Mouse (Mus musculus) hindbrain, embryonic 16.5 days (tissue): ENCODE measurements around the gene Rxfp3. TPM values are rescaled to one million over a fixed set of nuclear protein-coding genes. Genes with fewer than 3 reads are reported as not detected.

Experiments
- ATAC-seq: fragments of 200-750 bp; cut with Nextera tagmentation; 2 replicates; pipeline ENCODE4 v1.8.0; 2017; ENCODE audit warnings: moderate TSS enrichment, moderate library complexity
- H3K27ac ChIP-seq: fragments of 300-500 bp; sonication (generic); 2 replicates; pipeline ENCODE4 v1.5.1; 2014; ENCODE audit warnings: low read depth, mild to moderate bottlenecking, control low read depth, low read length, moderate library complexity
- H3K27me3 ChIP-seq: fragments of 300-500 bp; sonication (generic); replicated peaks from 2 replicates; pipeline ENCODE4 v1.6.1; 2014; ENCODE audit warnings: low read length; ENCODE audit not compliant: control insufficient read depth, insufficient read depth
- H3K36me3 ChIP-seq: fragments of 300-500 bp; sonication (generic); 2 replicates; pipeline ENCODE4 v1.6.1; 2014; ENCODE audit warnings: mild to moderate bottlenecking, low read length, moderate library complexity, mixed read lengths; ENCODE audit not compliant: control insufficient read depth, insufficient read depth
- H3K4me1 ChIP-seq: fragments of 300-500 bp; sonication (generic); 2 replicates; pipeline ENCODE4 v1.6.1; 2014; ENCODE audit warnings: low read depth, low read length; ENCODE audit not compliant: control insufficient read depth, insufficient read depth
- H3K4me2 ChIP-seq: fragments of 300-500 bp; sonication (generic); 2 replicates; pipeline ENCODE4 v1.6.1; 2014; ENCODE audit warnings: mild to moderate bottlenecking, low read length, control low read depth, moderate library complexity
- H3K4me3 ChIP-seq: fragments of 300-500 bp; sonication (generic); 2 replicates; pipeline ENCODE4 v1.5.1; 2014; ENCODE audit warnings: mild to moderate bottlenecking, low read length, control low read depth, moderate library complexity
- H3K9ac ChIP-seq: fragments of 300-500 bp; sonication (generic); 2 replicates; pipeline ENCODE4 v1.6.1; 2014; ENCODE audit warnings: low read depth, mild to moderate bottlenecking, control low read depth, low read length, moderate library complexity
- H3K9me3 ChIP-seq: fragments of 300-500 bp; sonication (generic); 2 replicates; pipeline ENCODE4 v1.6.1; 2014; ENCODE audit warnings: mild to moderate bottlenecking, low read length, moderate library complexity; ENCODE audit not compliant: control insufficient read depth
- WGBS: fragments of 180-500 bp; shearing (Covaris S2); extraction: QIAGEN DNeasy Blood & Tissue Kit; methylation state at CpG from one replicate; pipeline ENCODE4 v1.1.7; 2014; 5-methylcytosine and 5-hydroxymethylcytosine counted together
- polyA plus RNA-seq: library from polyadenylated mRNA; unstranded; fragments of >200 nt; fragmentation: Nextera tagmentation; extraction: Ambion mirVana; gene quantifications from 2 replicates; pipeline ENCODE4 v1.2.1, GENCODE M21; 2015

Gene Rxfp3
- polyA plus RNA-seq, 1 experiment from 2014 or later = 6.8 TPM

- WGBS = 69% methylated on average over 5 of the region's 5 CpGs
- no peaks in the 10 kb centered on the region for H3K9me3 ChIP-seq
- no peak for ATAC-seq
- no peak overlapping the region for H3K27ac ChIP-seq
- peaks cover 24% of the 10 kb centered on the region for H3K4me1 ChIP-seq
- no peaks in the 10 kb centered on the region for H3K36me3 ChIP-seq
- H3K4me2 ChIP-seq = no peak overlapping the region
- peaks cover 25% of the 10 kb centered on the region for H3K27me3 ChIP-seq
- H3K4me3 ChIP-seq = no peak overlapping the region
- H3K9ac ChIP-seq = no peak overlapping the region
Observed at GRCm38 (mm10) chr15:11040067-11040466, 2.3 kb upstream of the Rxfp3 start.

GRCm38 (mm10) chr15:11038476-11038875, 685 bp upstream of the Rxfp3 start:
- Histone ChIP-seq H3K4me2 (peak overlapping the region; percentile 83), H3K27me3 (peaks cover 33% of the 10 kb centered on the region), H3K9ac (no peak overlapping the region), H3K9me3 (no peaks in the 10 kb centered on the region), H3K4me3 (no peak overlapping the region), H3K27ac (no peak overlapping the region), H3K36me3 (no peaks in the 10 kb centered on the region), H3K4me1 (peaks cover 24% of the 10 kb centered on the region)
- WGBS = 2% methylated on average over 12 of the region's 12 CpGs
- ATAC-seq = no peak

GRCm38 (mm10) chr15:11037376-11037695, 455 bp downstream of the Rxfp3 start:
- peak overlapping the region; percentile 63 for H3K9ac ChIP-seq
- under 1% methylated on average over 8 of the region's 8 CpGs for WGBS
- H3K4me2 ChIP-seq = peak overlapping the region; percentile 83
- H3K4me3 ChIP-seq = peak overlapping the region; percentile 49
- H3K36me3 ChIP-seq = no peaks in the 10 kb centered on the region
- no peaks in the 10 kb centered on the region for H3K9me3 ChIP-seq
- no peak overlapping the region for H3K27ac ChIP-seq
- peaks cover 24% of the 10 kb centered on the region for H3K4me1 ChIP-seq
- ATAC-seq = 0 out of 2 replicates have a peak, but pooled peaks have one; percentile 24
- H3K27me3 ChIP-seq = peaks cover 33% of the 10 kb centered on the region

- H3K27me3 ChIP-seq = peaks cover 33% of the 10 kb centered on the region
- WGBS = 2% methylated on average over 49 of the region's 49 CpGs
Observed at GRCm38 (mm10) chr15:11036535-11037375, 1.0 kb downstream of the Rxfp3 start.

GRCm38 (mm10) chr15:11035947-11036474, 1.8 kb downstream of the Rxfp3 start:
- peak; percentile 44 for ATAC-seq

More at GRCm38 (mm10) chr15:11036535-11037375, 1.0 kb downstream of the Rxfp3 start:
- no peaks in the 10 kb centered on the region for H3K9me3 ChIP-seq
- H3K4me3 ChIP-seq = peak overlapping the region; percentile 49
- peaks cover 24% of the 10 kb centered on the region for H3K4me1 ChIP-seq
- peak overlapping the region; percentile 83 for H3K4me2 ChIP-seq
- peak; percentile 41; the same call in 1 of the 2 replicates for ATAC-seq
- no peak overlapping the region for H3K27ac ChIP-seq
- no peaks in the 10 kb centered on the region for H3K36me3 ChIP-seq
- H3K9ac ChIP-seq = peak overlapping the region; percentile 63

GRCm38 (mm10) chr15:11030188-11030587, 7.6 kb downstream of the Rxfp3 start:
- no peak for ATAC-seq

More at GRCm38 (mm10) chr15:11035947-11036474, 1.8 kb downstream of the Rxfp3 start:
- no peaks in the 10 kb centered on the region for H3K36me3 ChIP-seq
- H3K9me3 ChIP-seq = no peaks in the 10 kb centered on the region
- peak overlapping the region; percentile 49 for H3K4me3 ChIP-seq
- peak overlapping the region; percentile 63 for H3K9ac ChIP-seq
- H3K27ac ChIP-seq = no peak overlapping the region
- H3K27me3 ChIP-seq = peaks cover 33% of the 10 kb centered on the region
- WGBS = 3% methylated on average over 34 of the region's 34 CpGs
- peaks cover 24% of the 10 kb centered on the region for H3K4me1 ChIP-seq
- H3K4me2 ChIP-seq = peak overlapping the region; percentile 83

GRCm38 (mm10) chr15:11026801-11027561, 10.8 kb downstream of the Rxfp3 start:
- Histone ChIP-seq H3K4me2 (no peak overlapping the region), H3K27me3 (no peaks in the 10 kb centered on the region), H3K36me3 (no peaks in the 10 kb centered on the region), H3K9ac (no peak overlapping the region), H3K9me3 (no peaks in the 10 kb centered on the region), H3K27ac (no peak overlapping the region), H3K4me3 (no peak overlapping the region), H3K4me1 (no peaks in the 10 kb centered on the region)
- ATAC-seq = no peak
- 72% methylated on average over 4 of the region's 4 CpGs for WGBS

More at GRCm38 (mm10) chr15:11030188-11030587, 7.6 kb downstream of the Rxfp3 start:
- H3K4me1 ChIP-seq = no peaks in the 10 kb centered on the region
- no peaks in the 10 kb centered on the region for H3K36me3 ChIP-seq
- H3K27ac ChIP-seq = no peak overlapping the region
- no peak overlapping the region for H3K9ac ChIP-seq
- H3K4me2 ChIP-seq = no peak overlapping the region
- WGBS = 71% methylated on average over 3 of the region's 3 CpGs
- H3K27me3 ChIP-seq = peaks cover 9% of the 10 kb centered on the region
- no peak overlapping the region for H3K4me3 ChIP-seq
- H3K9me3 ChIP-seq = no peaks in the 10 kb centered on the region

- no peak for ATAC-seq
- Histone ChIP-seq H3K36me3 (no peaks in the 10 kb centered on the region), H3K4me3 (no peak overlapping the region), H3K4me1 (no peaks in the 10 kb centered on the region), H3K27ac (no peak overlapping the region), H3K27me3 (no peaks in the 10 kb centered on the region), H3K9ac (no peak overlapping the region), H3K4me2 (no peak overlapping the region), H3K9me3 (no peaks in the 10 kb centered on the region)
- 47% methylated on average over 2 of the region's 2 CpGs for WGBS
Observed at GRCm38 (mm10) chr15:11014931-11015330, 22.9 kb downstream of the Rxfp3 start.
